Mouse (Mus musculus) G1E (cell line): Measurements from ENCODE around the gene Psmg1. TPM values are rescaled to one million over a fixed set of nuclear protein-coding genes. Genes with fewer than 3 reads are reported as not detected.
"Not testable (repeated sequence)": the region's sequence is repeated elsewhere in the genome, so short reads cannot be mapped to it uniquely, and the experiment has no call there.

Experiments used
- ATAC-seq: 2 replicates; pipeline ENCODE4 v1.8.0; 2016; ENCODE audit warnings: mild to moderate bottlenecking; ENCODE audit not compliant: insufficient number of reproducible peaks, poor library complexity, low FRiP score, severe bottlenecking; ENCODE audit errors: extremely low read depth
- DNase-seq: peaks from one replicate; pipeline ENCODE4 v3.0.0; 2012; ENCODE audit warnings: low spot score
- H3K27me3 ChIP-seq: 2 replicates; pipeline ENCODE4 v1.6.1; 2012; ENCODE audit warnings: mild to moderate bottlenecking, low read length, inconsistent platforms; ENCODE audit not compliant: insufficient read depth
- H3K36me3 ChIP-seq: replicated peaks from 2 replicates; pipeline ENCODE3; 2012; ENCODE audit warnings: mild to moderate bottlenecking, inconsistent platforms
- H3K4me1 ChIP-seq: 2 replicates; pipeline ENCODE4 v1.6.1; 2012; ENCODE audit warnings: low read depth, low read length, inconsistent platforms, mixed read lengths; ENCODE audit not compliant: insufficient read depth
- H3K4me3 ChIP-seq: 2 replicates; pipeline ENCODE4 v1.5.1; 2012; ENCODE audit warnings: low read depth, mild to moderate bottlenecking, inconsistent platforms, low read length, moderate library complexity, mixed read lengths
- H3K9me3 ChIP-seq: replicated peaks from 2 replicates; pipeline ENCODE4 v1.6.1; 2012; ENCODE audit warnings: inconsistent platforms
- CTCF ChIP-seq: IDR thresholded peaks from 2 replicates; pipeline ENCODE4 v1.5.1; 2012; ENCODE audit warnings: low read depth, low read length, inconsistent platforms, mixed read lengths
- GATA1 ChIP-seq: IDR thresholded peaks from 2 replicates; pipeline ENCODE4 v1.6.1; 2012; ENCODE audit warnings: borderline replicate concordance, low read length, inconsistent platforms, mixed read lengths
- GATA2 ChIP-seq: IDR thresholded peaks from 2 replicates; pipeline ENCODE4 v1.6.1; 2012; ENCODE audit warnings: low read depth, low read length, inconsistent platforms, borderline replicate concordance
- POLR2AphosphoS5 ChIP-seq: IDR thresholded peaks from 2 replicates; pipeline ENCODE4 v1.6.1; 2012; ENCODE audit warnings: low read depth, low read length, inconsistent platforms; ENCODE audit not compliant: insufficient replicate concordance
- TAL1 ChIP-seq: conservative IDR thresholded peaks from 2 replicates; pipeline ENCODE4 v1.6.1; 2012; ENCODE audit warnings: low read depth, low read length, inconsistent platforms, mixed read lengths
- polyA plus RNA-seq: library from polyadenylated mRNA; stranded (reverse); fragments of >175 nt; gene quantifications from 2 replicates; pipeline ENCODE4 v1.2.3, GENCODE M21; 2012
- total RNA-seq, 2 experiments: library from RNA; stranded (forward) in 1 of 2; stranded (reverse) in 1 of 2; fragments of 200-1000 nt in 1 of 2; fragments of >200 nt in 1 of 2; fragmentation: Nextera tagmentation in 1 of 2; gene quantifications; 2 replicates each; pipeline ENCODE4 v1.2.3; 2014 to 2017

Psmg1 gene
- total and polyA plus RNA-seq, 3 experiments = 29.9 to 89.8 (median 70.4) TPM

DNA sequence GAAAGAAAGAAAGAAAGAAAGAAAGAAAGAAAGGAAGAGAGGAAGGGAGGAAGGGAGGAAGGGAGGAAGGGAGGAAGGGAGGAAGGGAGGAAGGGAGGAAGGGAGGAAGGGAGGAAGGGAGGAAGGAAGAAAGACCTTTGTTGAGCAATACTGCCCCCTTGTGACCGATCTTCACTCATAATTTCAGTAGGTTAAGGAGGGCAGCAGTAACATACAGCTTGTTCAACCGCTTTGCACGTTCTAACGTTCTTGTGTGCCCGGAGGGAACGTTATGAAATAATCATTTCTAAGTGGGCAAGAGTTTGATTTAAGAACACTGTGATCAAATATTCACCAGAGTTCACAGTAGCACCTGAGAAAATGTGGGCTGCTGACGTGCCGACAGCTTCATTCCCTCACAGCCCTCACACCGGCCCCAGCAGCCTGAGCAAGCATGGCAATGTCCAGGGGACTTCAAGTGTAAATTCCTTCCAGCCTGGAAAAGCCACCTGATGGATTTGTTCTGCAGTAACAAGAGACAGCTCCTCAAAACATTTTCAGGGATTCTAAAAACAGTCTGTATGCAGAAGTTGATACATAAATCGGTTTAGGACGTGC lies 26.2 kb downstream of the Psmg1 start:
- TF ChIP-seq GATA2 (no peak), CTCF (0 out of 2 replicates have a peak, but pooled peaks have one; percentile 13)
- ATAC-seq = no peak; the same call in 1 of the 2 replicates
- H3K27me3 ChIP-seq = peaks cover 18% of the 10 kb centered on the region
- no peak overlapping the region for H3K4me3 ChIP-seq
- H3K4me1 ChIP-seq = no peaks in the 10 kb centered on the region; the same call in 1 of the 2 replicates
- H3K9me3 ChIP-seq = no peaks in the 10 kb centered on the region
- H3K36me3 ChIP-seq = no peaks in the 10 kb centered on the region
- DNase-seq = no peak

DNA sequence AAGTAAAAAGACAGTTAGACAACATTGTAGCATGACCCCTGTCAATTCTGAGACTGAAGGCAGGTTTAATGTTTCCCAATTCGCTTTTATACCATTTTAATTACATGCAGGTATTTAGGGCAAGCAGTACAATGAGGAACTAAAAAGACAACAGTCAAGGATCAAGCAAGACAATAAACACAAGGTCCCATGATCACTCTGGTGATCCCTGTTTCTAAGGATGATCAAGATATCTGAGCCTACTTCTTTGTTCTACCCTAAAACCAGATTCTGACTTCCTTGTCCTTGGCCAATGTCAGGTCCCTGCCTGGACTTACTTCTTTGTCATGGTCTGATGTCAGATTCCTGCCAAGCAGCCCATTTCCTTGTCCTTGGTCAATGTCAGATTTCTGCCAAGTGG lies 29.3 kb downstream of the Psmg1 start:
- not testable (repeated sequence) for ATAC-seq, H3K4me1 ChIP-seq, H3K4me3 ChIP-seq, H3K36me3 ChIP-seq, H3K9me3 ChIP-seq, DNase-seq
- peaks cover 11% of the 10 kb centered on the region for H3K27me3 ChIP-seq

DNA sequence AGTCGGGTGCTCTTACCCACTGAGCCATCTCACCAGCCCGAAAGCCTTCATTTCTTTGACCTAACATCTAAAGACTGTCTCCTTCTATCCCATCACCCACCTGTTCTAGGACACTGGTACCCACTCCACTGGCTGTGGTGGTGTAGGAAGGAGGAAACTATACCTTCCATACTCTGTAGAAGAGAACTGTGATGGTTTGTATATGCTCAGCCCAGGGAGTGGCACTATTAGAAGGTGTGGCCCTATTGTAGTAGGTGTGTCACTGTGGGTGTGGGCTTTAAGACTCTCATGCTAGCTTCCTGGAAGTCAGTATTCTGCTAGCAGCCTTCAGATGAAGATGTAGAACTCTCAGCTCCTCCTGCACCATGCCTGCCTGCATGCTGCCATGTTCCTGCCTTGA lies 30.1 kb downstream of the Psmg1 start:
- peaks cover 12% of the 10 kb centered on the region for H3K27me3 ChIP-seq
- not testable (repeated sequence) for ATAC-seq

DNA sequence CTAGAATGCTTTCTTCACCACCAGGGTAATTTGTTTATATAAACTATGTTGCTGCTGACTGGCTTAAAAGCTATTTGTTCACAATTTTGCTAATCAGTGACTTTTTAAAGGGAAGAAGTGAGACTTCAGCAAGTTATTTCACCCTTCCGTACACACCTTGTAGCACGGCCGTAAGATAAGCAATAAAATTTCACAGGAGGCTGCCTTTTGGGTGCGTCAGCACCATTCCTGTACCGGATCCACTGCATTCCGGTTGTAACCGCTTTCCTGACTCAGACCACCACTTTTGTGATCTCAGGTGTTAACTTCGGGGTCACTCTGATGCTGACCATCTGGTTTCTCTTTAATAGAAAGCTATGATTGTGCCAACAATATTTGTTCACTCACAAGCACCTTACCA lies 32.7 kb downstream of the Psmg1 start:
- ATAC-seq (no peak), DNase-seq (no peak)
- Histone ChIP-seq H3K36me3 (no peaks in the 10 kb centered on the region), H3K27me3 (peaks cover 5% of the 10 kb centered on the region), H3K4me1 (no peaks in the 10 kb centered on the region), H3K4me3 (no peak overlapping the region), H3K9me3 (no peaks in the 10 kb centered on the region)
- TF ChIP-seq CTCF (no peak), GATA1 (no peak), GATA2 (no peak), POLR2AphosphoS5 (no peak), TAL1 (no peak)

More for the DNA sequence above, 30.1 kb downstream of the Psmg1 start:
- H3K4me3 ChIP-seq, H3K9me3 ChIP-seq, DNase-seq, H3K36me3 ChIP-seq, H3K4me1 ChIP-seq: not testable (repeated sequence)

DNA sequence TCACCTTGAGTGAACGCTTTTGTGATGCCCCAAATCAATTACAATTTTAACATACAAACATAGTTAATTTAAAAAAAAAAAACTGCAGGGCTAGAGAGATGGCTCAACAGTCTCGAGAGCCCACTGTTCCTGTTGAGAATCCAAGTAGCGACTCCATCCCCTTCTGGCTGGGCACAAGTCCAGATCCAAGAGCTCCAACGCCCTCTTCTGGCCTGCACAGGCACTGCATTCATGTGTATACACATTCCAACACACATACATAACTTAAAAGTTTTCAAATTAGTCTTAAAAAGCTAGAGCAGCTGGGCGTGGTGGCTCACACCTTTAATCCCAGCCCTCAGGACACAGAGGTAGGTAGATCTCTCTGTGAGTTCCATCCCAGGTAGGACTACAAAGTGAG lies 34.1 kb downstream of the Psmg1 start:
- no peaks in the 10 kb centered on the region for H3K4me1 ChIP-seq
- no peaks in the 10 kb centered on the region for H3K9me3 ChIP-seq
- DNase-seq = no peak
- TF ChIP-seq POLR2AphosphoS5 = no peak
- TF ChIP-seq TAL1 = no peak
- TF ChIP-seq CTCF = no peak
- no peak for TF ChIP-seq GATA2
- TF ChIP-seq GATA1 = no peak
- peaks cover 3% of the 10 kb centered on the region; the same call in 1 of the 2 replicates for H3K27me3 ChIP-seq
- no peak overlapping the region for H3K4me3 ChIP-seq
- ATAC-seq = no peak
- H3K36me3 ChIP-seq = no peaks in the 10 kb centered on the region

DNA sequence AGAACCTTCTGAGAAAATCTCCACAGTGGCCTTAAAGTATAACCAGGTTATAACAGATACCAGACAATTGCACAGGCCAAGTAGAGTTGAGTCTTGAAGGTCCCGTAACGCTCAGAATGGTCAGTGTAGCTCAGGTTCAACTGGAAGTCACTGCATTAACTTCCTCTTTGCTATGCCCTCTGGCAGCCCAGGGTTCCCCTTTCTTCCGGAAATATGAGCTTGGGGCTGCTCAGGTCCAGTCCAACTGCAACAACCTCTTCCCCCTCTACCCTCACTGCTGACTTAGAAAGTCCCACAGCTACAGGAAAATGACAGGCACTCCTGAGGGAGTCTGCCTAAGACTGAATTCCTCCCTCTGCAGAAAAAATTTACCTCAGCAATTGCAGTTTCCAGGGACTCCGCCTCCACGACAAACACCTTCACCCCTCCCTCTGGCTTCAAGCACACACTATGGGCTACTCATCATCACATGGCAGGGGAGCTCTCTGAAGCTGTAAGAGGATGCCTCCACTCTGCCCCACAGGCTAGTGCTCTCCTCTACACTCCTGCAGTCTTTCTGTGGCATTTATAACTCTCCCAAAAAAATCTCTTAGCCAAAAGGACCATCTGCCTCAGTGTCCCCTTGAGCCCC lies 34.9 kb downstream of the Psmg1 start:
- Histone ChIP-seq H3K4me3 (no peak overlapping the region), H3K36me3 (no peaks in the 10 kb centered on the region), H3K9me3 (no peaks in the 10 kb centered on the region), H3K27me3 (0 out of 2 replicates have a peak, but pooled peaks cover 3% of the 10 kb centered on the region), H3K4me1 (no peaks in the 10 kb centered on the region)
- TF ChIP-seq POLR2AphosphoS5 (no peak), GATA1 (no peak), GATA2 (no peak), TAL1 (no peak), CTCF (no peak)
- no peak for ATAC-seq
- no peak for DNase-seq

DNA sequence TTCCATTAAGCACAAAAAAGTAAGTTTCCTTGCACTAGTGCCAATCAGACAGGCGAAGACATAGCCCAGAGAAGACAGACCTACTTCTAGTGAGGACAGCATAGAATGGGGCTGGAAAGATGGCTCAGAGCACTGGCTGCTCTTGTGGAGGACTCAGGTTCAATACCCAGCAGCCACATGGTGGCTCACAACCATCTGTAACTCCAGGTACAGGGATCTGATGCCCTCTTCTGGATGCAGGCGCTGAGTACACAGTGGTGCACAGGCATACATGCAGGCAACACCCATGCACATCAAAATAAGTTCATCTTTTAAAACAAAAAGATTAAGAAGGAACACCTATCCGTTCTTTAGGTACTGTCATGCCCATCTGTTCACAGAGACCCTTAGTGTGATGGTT lies 36.4 kb downstream of the Psmg1 start:
- no peak for TF ChIP-seq GATA2
- no peak for TF ChIP-seq GATA1
- TF ChIP-seq CTCF = no peak
- TF ChIP-seq POLR2AphosphoS5 = no peak
- no peak for TF ChIP-seq TAL1
- Histone ChIP-seq H3K36me3 (no peaks in the 10 kb centered on the region), H3K27me3 (peaks cover 3% of the 10 kb centered on the region; the same call in 1 of the 2 replicates), H3K4me3 (no peak overlapping the region), H3K9me3 (no peaks in the 10 kb centered on the region), H3K4me1 (no peaks in the 10 kb centered on the region)
- no peak for ATAC-seq
- no peak for DNase-seq
